Mouse (Mus musculus) liver, embryonic 14.5 days (tissue): ENCODE measurements at regions not wholly inside any gene's neighbourhood (a gene's known extent, or its start where the extent isn't known, plus 50 kb on each side); places are given as distances from the start of the nearest gene placed in this dataset.

Experiments
- CTCF ChIP-seq: IDR thresholded peaks from 2 replicates; pipeline ENCODE4 v1.5.1; 2016; ENCODE audit warnings: antibody characterized with exemption, low read depth, control low read depth
- EP300 ChIP-seq: IDR thresholded peaks from 2 replicates; pipeline ENCODE4 v1.6.1; 2016; ENCODE audit warnings: antibody characterized with exemption, low read depth

- no peak for TF ChIP-seq CTCF
- no peak for TF ChIP-seq EP300
Observed at GRCm38 (mm10) chr13:111862316-111862715, 53.5 kb upstream of the Map3k1 start.
